Mouse (Mus musculus) midbrain, embryonic 12.5 days (tissue): ENCODE measurements around the gene Zfp27. TPM values are rescaled to one million over a fixed set of nuclear protein-coding genes. Genes with fewer than 3 reads are reported as not detected.

Source experiments
- ATAC-seq: fragments of 200-750 bp; cut with Nextera tagmentation; 2 replicates; pipeline ENCODE4 v1.8.0; 2017; ENCODE audit warnings: low read depth, moderate TSS enrichment, moderate library complexity; ENCODE audit not compliant: low FRiP score
- H3K27ac ChIP-seq: fragments of 300-500 bp; sonication (generic); replicated peaks from 2 replicates; pipeline ENCODE4 v1.5.1; 2016; ENCODE audit warnings: mild to moderate bottlenecking
- H3K27me3 ChIP-seq: fragments of 300-500 bp; sonication (generic); 2 replicates; pipeline ENCODE4 v1.6.1; 2016; ENCODE audit warnings: mild to moderate bottlenecking
- H3K36me3 ChIP-seq: fragments of 300-500 bp; sonication (generic); 2 replicates; pipeline ENCODE4 v1.6.1; 2016
- H3K4me1 ChIP-seq: fragments of 300-500 bp; sonication (generic); 2 replicates; pipeline ENCODE4 v1.6.1; 2016
- H3K4me2 ChIP-seq: fragments of 300-500 bp; sonication (generic); replicated peaks from 2 replicates; pipeline ENCODE4 v1.6.1; 2016; ENCODE audit warnings: mild to moderate bottlenecking, moderate library complexity
- H3K4me3 ChIP-seq: fragments of 300-500 bp; sonication (generic); 2 replicates; pipeline ENCODE4 v1.5.1; 2016; ENCODE audit warnings: mild to moderate bottlenecking
- H3K9ac ChIP-seq: fragments of 300-500 bp; sonication (generic); replicated peaks from 2 replicates; pipeline ENCODE4 v1.6.1; 2016; ENCODE audit warnings: mild to moderate bottlenecking, moderate library complexity
- H3K9me3 ChIP-seq: fragments of 300-500 bp; sonication (generic); 2 replicates; pipeline ENCODE4 v1.6.1; 2016; ENCODE audit warnings: mild to moderate bottlenecking
- WGBS: fragments of 180-500 bp; shearing (Covaris S2); methylation state at CpG from one replicate; pipeline ENCODE4 v1.1.7; 2016; 5-methylcytosine and 5-hydroxymethylcytosine counted together
- polyA plus RNA-seq: library from polyadenylated mRNA; unstranded; fragments of >200 nt; fragmentation: Nextera tagmentation; extraction: Ambion mirVana; gene quantifications from 2 replicates; pipeline ENCODE4 v1.2.1, GENCODE M21; 2016

The Zfp27 gene
- 14.3 and 15.1 TPM in 2 replicates for polyA plus RNA-seq

- peak within 1 kb of the TSS; percentile 62 for H3K9ac ChIP-seq
- no peaks in the 10 kb centered on the region for H3K27me3 ChIP-seq
- no peaks in the 10 kb centered on the region for H3K9me3 ChIP-seq
- WGBS, result under 1% methylated on average over 22 of the region's 22 CpGs
- peaks cover 24% of the 10 kb centered on the region for H3K4me1 ChIP-seq
- H3K4me2 ChIP-seq, result peak within 1 kb of the TSS; percentile 63
- H3K27ac ChIP-seq, result peak within 1 kb of the TSS; percentile 98
- peak within 1 kb of the TSS; percentile 63 for H3K4me3 ChIP-seq
- H3K36me3 ChIP-seq, result peaks cover 25% of the 10 kb centered on the region
- peak; percentile 76 for ATAC-seq
These were observed at the start of gene Zfp27 for GRCm38 (mm10) chr7:29905966-29906681. Gene Zfp27, minus strand, starts transcription at chr7:29906572.

GRCm38 (mm10) chr7:29954731-29955130, 48.4 kb upstream of the Zfp27 start:
- Histone ChIP-seq H3K4me1 (peaks cover 6% of the 10 kb centered on the region; the same call in 1 of the 2 replicates), H3K36me3 (peaks cover 19% of the 10 kb centered on the region), H3K4me3 (no peak overlapping the region), H3K9ac (no peak overlapping the region), H3K4me2 (0 out of 2 replicates have a peak overlapping the region, but pooled peaks have one; percentile 59), H3K9me3 (no peaks in the 10 kb centered on the region), H3K27ac (no peak overlapping the region), H3K27me3 (no peaks in the 10 kb centered on the region)
- no peak for ATAC-seq
- WGBS, result 16% methylated on average over 4 of the region's 4 CpGs

- WGBS, result 2% methylated on average over 52 of the region's 52 CpGs
- ATAC-seq, result peak; percentile 94
These were observed 47.4 kb upstream of the Zfp27 start, which contains the start of gene Zfp74 for GRCm38 (mm10) chr7:29953513-29954401. Gene Zfp74, minus strand, starts transcription at chr7:29954089.

DNA sequence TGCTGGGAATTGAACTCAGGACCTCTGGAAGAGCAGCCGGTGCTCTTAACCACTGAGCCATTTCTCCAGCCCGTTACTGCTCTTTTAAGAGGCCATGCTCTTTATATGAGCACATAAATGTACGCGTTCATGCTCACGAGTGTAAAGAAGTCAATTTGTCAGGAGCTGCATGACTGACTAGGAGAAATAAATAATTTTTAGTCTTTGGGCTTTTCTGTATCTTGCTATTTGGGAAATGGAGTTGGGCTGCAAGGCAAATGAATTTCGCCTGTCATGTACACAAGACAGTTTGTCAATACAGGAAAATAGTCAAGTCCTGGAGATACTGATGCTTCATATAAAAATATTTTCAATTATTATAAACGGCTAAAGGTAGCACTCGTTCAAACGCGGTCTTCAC, 46.7 kb upstream of the Zfp27 start:
- ATAC-seq, result no peak
- Histone ChIP-seq H3K4me3 (peak overlapping the region; percentile 61), H3K36me3 (peaks cover 31% of the 10 kb centered on the region), H3K4me1 (peaks cover 6% of the 10 kb centered on the region; the same call in 1 of the 2 replicates), H3K27ac (peak overlapping the region; percentile 93), H3K9me3 (no peaks in the 10 kb centered on the region), H3K4me2 (peak overlapping the region; percentile 59), H3K9ac (peak overlapping the region; percentile 77; the same call in 1 of the 2 replicates), H3K27me3 (no peaks in the 10 kb centered on the region)
- WGBS, result 52% methylated on average over 10 of the region's 10 CpGs

More at GRCm38 (mm10) chr7:29953513-29954401, 47.4 kb upstream of the Zfp27 start, which contains the start of gene Zfp74:
- Histone ChIP-seq H3K4me2 (peak within 1 kb of the TSS; percentile 59), H3K4me3 (peak within 1 kb of the TSS; percentile 61), H3K27me3 (no peaks in the 10 kb centered on the region), H3K9ac (peak within 1 kb of the TSS; percentile 77), H3K4me1 (peaks cover 6% of the 10 kb centered on the region; the same call in 1 of the 2 replicates), H3K27ac (peak within 1 kb of the TSS; percentile 93), H3K9me3 (no peaks in the 10 kb centered on the region), H3K36me3 (peaks cover 26% of the 10 kb centered on the region)

DNA sequence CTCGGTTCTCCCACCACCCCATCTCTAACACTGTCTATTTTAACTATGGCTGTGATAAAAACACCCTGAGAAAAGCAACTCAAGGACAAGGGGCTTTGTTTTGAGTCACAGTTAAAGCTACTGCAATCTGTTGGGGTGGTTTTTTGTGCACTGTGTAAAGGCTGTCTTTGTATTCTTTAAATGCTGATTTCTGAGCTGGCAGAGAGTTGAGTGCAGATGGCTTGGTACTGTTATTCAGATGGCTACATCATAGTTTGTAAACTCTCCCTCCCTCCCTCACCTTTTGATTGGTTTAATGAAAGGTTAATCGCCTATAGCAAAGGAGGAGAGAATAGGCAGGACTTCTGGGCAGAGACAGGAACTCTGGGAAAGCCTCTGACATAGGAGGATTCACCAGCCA, 37.8 kb upstream of the Zfp27 start:
- WGBS, result 62% methylated on average over 2 of the region's 2 CpGs

DNA sequence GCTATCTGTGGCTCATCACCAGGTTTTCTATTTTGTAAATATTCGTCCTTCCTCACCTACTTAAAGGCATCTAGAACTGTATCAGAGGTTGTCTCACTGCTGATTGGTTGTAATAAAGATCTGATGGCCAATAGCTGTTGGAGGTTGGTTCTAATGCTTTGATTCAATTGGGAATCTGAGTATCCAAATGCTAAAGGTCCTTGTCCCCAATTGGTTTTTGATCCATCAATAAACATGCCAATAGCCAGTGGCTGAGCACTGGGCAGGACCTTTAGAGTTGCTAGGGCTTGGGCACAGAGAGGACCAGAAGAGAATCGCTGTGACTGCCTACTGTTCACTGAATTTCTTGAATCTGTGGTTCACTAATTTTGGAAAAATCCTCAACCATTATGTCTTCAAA, 37.3 kb upstream of the Zfp27 start:
- Histone ChIP-seq H3K27ac (no peak overlapping the region), H3K9me3 (no peaks in the 10 kb centered on the region), H3K9ac (no peak overlapping the region), H3K27me3 (no peaks in the 10 kb centered on the region), H3K4me3 (no peak overlapping the region), H3K4me1 (no peaks in the 10 kb centered on the region), H3K4me2 (no peak overlapping the region), H3K36me3 (peaks cover 39% of the 10 kb centered on the region)
- 78% methylated on average over 2 of the region's 2 CpGs for WGBS
- no peak for ATAC-seq

More for the DNA sequence above, 37.8 kb upstream of the Zfp27 start:
- peaks cover 43% of the 10 kb centered on the region for H3K36me3 ChIP-seq
- H3K4me3 ChIP-seq, result no peak overlapping the region
- no peak overlapping the region for H3K9ac ChIP-seq
- no peaks in the 10 kb centered on the region for H3K9me3 ChIP-seq
- H3K27ac ChIP-seq, result no peak overlapping the region
- H3K27me3 ChIP-seq, result no peaks in the 10 kb centered on the region
- ATAC-seq, result no peak
- no peak overlapping the region for H3K4me2 ChIP-seq
- no peaks in the 10 kb centered on the region for H3K4me1 ChIP-seq

DNA sequence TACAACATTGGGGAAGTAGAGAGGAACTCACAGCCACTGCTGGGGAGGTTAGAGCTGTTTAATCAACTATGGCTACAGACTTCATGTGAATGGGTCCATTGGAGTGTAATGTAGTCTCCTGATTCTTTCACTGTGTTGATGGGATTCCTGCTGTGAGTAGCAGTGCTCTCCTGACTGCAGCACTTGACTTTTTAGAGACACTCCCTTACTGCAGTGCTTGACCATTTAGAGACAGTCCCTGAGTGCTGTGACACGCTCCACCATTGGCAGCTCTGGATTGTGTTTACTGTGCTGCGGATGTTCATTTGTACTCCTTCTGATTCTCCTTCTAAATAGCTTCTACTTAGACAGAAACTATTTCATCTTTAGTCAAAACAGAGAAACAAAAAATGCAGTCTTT, 36.4 kb upstream of the Zfp27 start:
- no peak overlapping the region for H3K4me2 ChIP-seq
- WGBS, result 51% methylated on average over 2 of the region's 2 CpGs
- H3K9ac ChIP-seq, result no peak overlapping the region
- H3K4me3 ChIP-seq, result no peak overlapping the region
- H3K36me3 ChIP-seq, result peaks cover 36% of the 10 kb centered on the region
- H3K27me3 ChIP-seq, result no peaks in the 10 kb centered on the region
- H3K27ac ChIP-seq, result no peak overlapping the region
- no peaks in the 10 kb centered on the region for H3K9me3 ChIP-seq
- no peaks in the 10 kb centered on the region for H3K4me1 ChIP-seq
- no peak for ATAC-seq

DNA sequence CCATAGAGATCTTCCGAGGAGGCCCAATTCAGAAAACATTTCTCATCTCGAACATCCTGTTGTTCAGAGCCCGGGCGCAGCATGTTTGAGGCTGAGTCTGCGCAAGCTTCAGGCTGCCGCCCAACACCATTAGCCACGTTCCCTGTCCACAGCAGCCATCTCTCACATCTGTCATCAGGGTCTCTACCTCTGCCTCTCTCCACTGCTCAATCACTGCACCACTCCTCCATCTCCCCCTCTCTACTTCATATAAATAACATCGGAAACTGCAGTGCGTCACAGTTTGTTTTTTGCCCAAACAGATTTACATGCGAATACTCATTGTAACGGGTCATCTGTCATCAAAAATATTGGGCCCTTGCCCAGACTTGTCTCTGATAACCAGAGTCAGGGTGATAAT, 34.7 kb upstream of the Zfp27 start:
- Histone ChIP-seq H3K9me3 (no peaks in the 10 kb centered on the region), H3K27ac (no peak overlapping the region), H3K9ac (no peak overlapping the region), H3K4me2 (no peak overlapping the region), H3K4me1 (no peaks in the 10 kb centered on the region), H3K4me3 (no peak overlapping the region), H3K27me3 (no peaks in the 10 kb centered on the region), H3K36me3 (peaks cover 45% of the 10 kb centered on the region)
- 93% methylated on average over 11 of the region's 11 CpGs for WGBS
- ATAC-seq, result no peak

DNA sequence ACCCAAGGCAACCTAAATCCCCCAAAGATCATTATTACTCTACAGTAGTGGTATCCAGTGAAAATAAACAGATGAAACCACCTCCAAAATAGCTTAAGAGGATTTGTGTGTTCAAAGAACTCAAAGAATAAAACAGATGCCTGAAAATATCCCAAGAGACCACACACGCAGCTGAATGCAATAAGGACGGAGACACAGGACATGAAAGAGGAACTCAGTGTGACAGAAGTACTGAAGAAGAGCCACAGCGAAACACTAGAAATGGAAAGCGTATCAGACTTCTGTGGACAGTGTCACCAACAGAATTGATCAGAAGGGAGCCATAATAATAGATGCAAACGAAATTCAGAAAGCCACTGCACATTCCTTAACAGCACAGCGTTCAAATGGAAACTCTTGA, 32.5 kb upstream of the Zfp27 start:
- WGBS, result 77% methylated on average over 6 of the region's 6 CpGs
- Histone ChIP-seq H3K4me3 (no peak overlapping the region), H3K36me3 (peaks cover 67% of the 10 kb centered on the region), H3K4me1 (no peaks in the 10 kb centered on the region), H3K27ac (no peak overlapping the region), H3K9me3 (no peaks in the 10 kb centered on the region), H3K9ac (no peak overlapping the region), H3K4me2 (no peak overlapping the region), H3K27me3 (no peaks in the 10 kb centered on the region)
- ATAC-seq, result no peak

DNA sequence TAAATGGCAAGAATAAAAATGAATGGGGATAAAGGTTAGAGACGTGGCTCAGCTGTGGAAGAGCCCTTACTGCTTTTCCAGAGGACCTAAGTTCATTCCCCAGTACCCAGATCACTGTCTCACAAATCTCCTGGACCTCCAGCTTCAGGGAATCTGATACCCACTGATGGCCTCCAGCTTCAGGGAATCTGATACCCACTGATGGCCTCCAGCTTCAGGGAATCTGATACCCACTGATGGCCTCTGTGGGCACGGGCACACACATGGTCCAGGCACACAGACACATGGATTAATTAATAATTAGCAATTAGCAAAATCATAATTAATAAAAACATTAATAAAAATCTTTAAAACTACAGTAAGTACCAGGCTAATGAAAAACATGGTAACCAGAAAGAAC, 16.4 kb upstream of the Zfp27 start:
- Histone ChIP-seq H3K4me1 (no peaks in the 10 kb centered on the region), H3K27me3 (no peaks in the 10 kb centered on the region), H3K36me3 (no peaks in the 10 kb centered on the region), H3K9ac (no peak overlapping the region), H3K4me3 (no peak overlapping the region), H3K27ac (no peak overlapping the region), H3K4me2 (no peak overlapping the region), H3K9me3 (no peaks in the 10 kb centered on the region)
- whole genome bisulfite sequencing, result 75% methylated on average over 2 of the region's 2 CpGs
- ATAC-seq, result no peak

GRCm38 (mm10) chr7:29921439-29922093, 15.2 kb upstream of the Zfp27 start:
- no peak for ATAC-seq
- H3K36me3 ChIP-seq, result peaks cover 6% of the 10 kb centered on the region; the same call in 1 of the 2 replicates
- no peak overlapping the region for H3K4me3 ChIP-seq
- no peak overlapping the region for H3K9ac ChIP-seq
- no peaks in the 10 kb centered on the region for H3K4me1 ChIP-seq
- no peaks in the 10 kb centered on the region for H3K9me3 ChIP-seq
- no peaks in the 10 kb centered on the region for H3K27me3 ChIP-seq
- 84% methylated on average over 6 of the region's 6 CpGs for WGBS
- no peak overlapping the region for H3K4me2 ChIP-seq
- H3K27ac ChIP-seq, result no peak overlapping the region
